Mouse (Mus musculus) testis, adult 2 months (tissue): ENCODE results near the gene Tcea2.

Source experiments
- CTCF ChIP-seq: fragments of 200-500 bp; IDR thresholded peaks from 2 replicates; pipeline ENCODE4 v1.5.1; 2012; ENCODE audit warnings: low read depth, mild to moderate bottlenecking, inconsistent platforms, low read length, moderate library complexity; ENCODE audit not compliant: control insufficient read depth, insufficient read depth, insufficient replicate concordance
- POLR2A ChIP-seq: fragments of 200-500 bp; IDR thresholded peaks from 2 replicates; pipeline ENCODE4 v1.6.1; 2012; ENCODE audit warnings: low read depth, mild to moderate bottlenecking, inconsistent platforms, low read length, moderate library complexity; ENCODE audit not compliant: control insufficient read depth

- no peak for TF ChIP-seq POLR2A
- TF ChIP-seq CTCF, result no peak
Observed at GRCm38 (mm10) chr2:181695776-181696175, 15.7 kb downstream of the Tcea2 start.
